In genomic region chr5:111993221-111993620, GRCm38 (mm10) we compare ENCODE assay signal across 35 mouse cellular contexts.
"Had no signal": no experiment of that assay in that cellular context is flagged by ENCODE, and none has a peak within 500 bp of the region (broad histone marks: within the 10 kb centered on the region; RNA-seq: fewer than 3 reads in every experiment).

No protein-coding gene starts in this region.

- ATAC-seq: hindbrain, embryonic 16.5 days; hindbrain, postnatal 0 days; inflammation-experienced regulatory T-cells, adult 6 months; intestine, embryonic 15.5 days; intestine, embryonic 16.5 days; intestine, postnatal 0 days had no signal

- H3K27me3 ChIP-seq: heart, embryonic 12.5 days; hindbrain, embryonic 12.5 days; hindbrain, embryonic 15.5 days; intestine, embryonic 15.5 days had no signal

- H3K9ac ChIP-seq: heart, embryonic 12.5 days; heart, embryonic 13.5 days; heart, embryonic 15.5 days; hindbrain, embryonic 12.5 days; hindbrain, embryonic 13.5 days; hindbrain, embryonic 14.5 days; hindbrain, embryonic 15.5 days; intestine, embryonic 15.5 days had no signal

- H3K4me2 ChIP-seq: heart, embryonic 11.5 days; heart, embryonic 12.5 days; heart, embryonic 13.5 days; heart, embryonic 15.5 days; hindbrain, embryonic 12.5 days; hindbrain, embryonic 13.5 days; hindbrain, embryonic 14.5 days; hindbrain, embryonic 15.5 days; intestine, embryonic 15.5 days had no signal

- DNase-seq: heart, postnatal 10 days; heart, postnatal 14 days; heart, postnatal 36 days; heart, postnatal 4 days; kidney, adult 11 months; kidney, adult 18-20 months; kidney, adult 2 months; kidney, adult 8-10 months; kidney, adult 9 months; kidney, postnatal 10 days; kidney, postnatal 14 days; kidney, postnatal 25 days; kidney, postnatal 36 days; kidney, postnatal 4 days; layer of hippocampus, adult 9-11 months; layer of hippocampus, postnatal 36 days had no signal

- H3K4me3 ChIP-seq: heart, embryonic 10.5 days; heart, embryonic 12.5 days; heart, embryonic 13.5 days; heart, embryonic 15.5 days; hindbrain, embryonic 10.5 days; hindbrain, embryonic 12.5 days; hindbrain, embryonic 13.5 days; hindbrain, embryonic 15.5 days; intestine, embryonic 15.5 days; layer of hippocampus, adult 2 months; left cerebral cortex, adult 2 months had no signal

- H3K36me3 ChIP-seq: heart, embryonic 10.5 days; heart, embryonic 12.5 days; heart, embryonic 13.5 days; heart, embryonic 15.5 days; hindbrain, embryonic 10.5 days; hindbrain, embryonic 12.5 days; hindbrain, embryonic 13.5 days; hindbrain, embryonic 15.5 days; intestine, embryonic 15.5 days had no signal

- H3K27ac ChIP-seq: heart, embryonic 10.5 days; heart, embryonic 13.5 days; heart, embryonic 15.5 days; hindbrain, embryonic 10.5 days; hindbrain, embryonic 12.5 days; hindbrain, embryonic 13.5 days; hindbrain, embryonic 14.5 days; hindbrain, embryonic 15.5 days; hindbrain, postnatal 0 days; intestine, embryonic 15.5 days; kidney, postnatal 0 days; layer of hippocampus, adult 2 months; left cerebral cortex, adult 2 months had no signal

- H3K9me3 ChIP-seq: heart, embryonic 10.5 days; heart, embryonic 12.5 days; heart, embryonic 13.5 days; heart, embryonic 15.5 days; hindbrain, embryonic 10.5 days; hindbrain, embryonic 12.5 days; hindbrain, embryonic 13.5 days; hindbrain, embryonic 15.5 days; intestine, embryonic 15.5 days had no signal

- H3K4me1 ChIP-seq: heart, embryonic 12.5 days; heart, embryonic 13.5 days; heart, embryonic 15.5 days; hindbrain, embryonic 12.5 days; intestine, embryonic 15.5 days had no signal
